Mouse (Mus musculus) c-Kit-positive CD71-negative TER-119-negative erythroid progenitor cells, embryonic 14.5 days (primary cell): ENCODE results near the gene Mad2l2.
A peak's percentile ranks its signal among the peaks of the same experiment; 100 is the strongest.

Experiments used
- DNase-seq: peaks from one replicate; pipeline ENCODE4 v3.0.0-alpha.2; 2013; ENCODE audit warnings: low read depth

Mad2l2 gene

GRCm38 (mm10) chr4:148130133-148130532 is at the start of gene Mad2l2:
Mad2l2 (plus strand) TSS chr4:148130384.
- no peak for DNase-seq

GRCm38 (mm10) chr4:148080597-148080973 is 49.6 kb upstream of the Mad2l2 start:
- no peak for DNase-seq

DNA sequence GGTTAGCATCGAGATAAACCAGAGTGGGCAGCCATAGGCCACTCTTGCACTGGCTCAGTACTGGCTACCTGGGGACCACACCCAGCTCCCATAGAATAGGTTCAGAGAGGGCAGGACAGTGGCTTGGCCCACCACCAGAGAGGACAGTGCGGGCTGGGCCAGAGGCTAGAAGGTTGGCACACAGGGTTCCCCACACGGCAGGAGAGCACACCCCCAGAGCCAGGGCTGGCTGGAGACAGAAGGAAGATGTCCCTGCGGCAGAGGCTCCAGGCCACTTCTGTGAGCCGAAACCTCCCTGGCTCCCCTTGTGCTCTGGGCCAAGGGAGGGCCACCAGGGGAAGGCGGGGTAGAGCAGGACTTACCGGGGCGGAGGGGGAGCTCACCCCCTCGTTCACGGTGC is 49.0 kb upstream of the Mad2l2 start:
- DNase-seq: no peak

DNA sequence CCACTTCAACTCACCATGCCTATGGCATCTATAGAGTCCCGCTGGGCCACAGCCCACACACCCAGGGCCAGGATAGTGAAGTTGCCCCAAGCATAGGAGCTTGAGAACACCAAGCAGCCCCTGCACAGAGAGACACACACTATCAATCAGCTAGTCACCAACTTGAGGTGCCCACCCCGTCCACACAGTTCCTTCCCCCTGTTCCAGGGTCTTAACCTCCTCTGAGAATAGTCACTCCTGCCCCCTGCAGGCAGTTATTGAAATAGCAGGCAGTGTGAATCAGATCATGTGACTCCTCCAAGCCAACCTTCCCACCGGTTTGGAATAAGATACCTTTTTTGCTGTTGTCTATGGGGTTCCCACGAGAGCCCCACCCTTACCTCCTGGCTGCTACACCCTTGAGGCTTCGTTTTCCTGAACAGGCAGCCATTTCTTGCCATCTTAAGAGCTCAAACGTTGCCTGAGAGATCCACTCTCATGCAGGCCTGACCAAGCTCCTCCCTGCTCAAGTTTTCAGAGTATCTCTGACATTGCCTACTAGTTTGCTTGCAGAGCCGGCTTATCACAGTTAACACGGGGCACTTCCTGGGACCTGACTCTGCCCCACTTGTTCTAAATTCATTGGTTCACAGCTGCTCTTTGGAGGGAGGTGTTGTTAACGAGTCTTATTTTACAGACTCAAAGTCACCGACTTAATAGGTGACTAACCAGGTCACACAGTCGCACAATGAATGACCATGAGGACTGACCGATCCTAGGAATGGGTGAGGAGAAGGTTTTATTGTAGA is 47.7 kb upstream of the Mad2l2 start:
- no peak for DNase-seq

DNA sequence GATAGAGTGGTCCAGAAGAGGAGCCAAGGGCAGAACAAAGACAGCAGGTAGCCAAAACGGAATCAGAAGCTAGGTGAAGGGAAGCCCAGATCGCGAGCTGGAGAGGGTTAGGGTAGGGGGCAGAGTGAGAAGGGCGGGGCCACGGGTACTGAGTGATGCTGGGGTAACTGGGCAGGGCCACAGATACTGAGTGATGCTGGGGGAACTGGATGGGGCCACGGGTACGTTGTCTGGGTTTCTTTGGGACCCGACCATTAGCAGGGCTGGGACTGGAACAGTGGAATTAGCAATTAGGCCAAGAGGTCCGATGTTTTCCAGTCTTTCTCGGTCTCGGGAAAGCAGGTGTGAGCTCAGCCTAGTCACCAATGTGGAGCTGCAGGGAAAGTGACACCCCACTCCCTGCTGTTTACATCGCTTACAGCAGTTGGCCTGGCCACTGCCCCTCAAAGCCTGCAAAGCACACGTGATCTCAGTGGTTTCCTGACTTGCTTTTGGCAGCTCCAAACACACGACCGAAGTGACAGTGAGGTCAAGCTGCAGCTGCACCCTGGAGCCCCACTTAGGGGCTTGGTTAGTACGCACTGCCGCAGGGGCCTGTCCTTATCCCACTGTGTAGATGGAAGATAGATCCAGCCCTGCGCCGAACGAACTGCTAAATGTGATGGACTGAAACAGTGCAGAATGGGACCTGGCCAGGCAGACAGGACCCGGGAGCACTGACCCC is 46.8 kb upstream of the Mad2l2 start:
- DNase-seq: no peak

DNA sequence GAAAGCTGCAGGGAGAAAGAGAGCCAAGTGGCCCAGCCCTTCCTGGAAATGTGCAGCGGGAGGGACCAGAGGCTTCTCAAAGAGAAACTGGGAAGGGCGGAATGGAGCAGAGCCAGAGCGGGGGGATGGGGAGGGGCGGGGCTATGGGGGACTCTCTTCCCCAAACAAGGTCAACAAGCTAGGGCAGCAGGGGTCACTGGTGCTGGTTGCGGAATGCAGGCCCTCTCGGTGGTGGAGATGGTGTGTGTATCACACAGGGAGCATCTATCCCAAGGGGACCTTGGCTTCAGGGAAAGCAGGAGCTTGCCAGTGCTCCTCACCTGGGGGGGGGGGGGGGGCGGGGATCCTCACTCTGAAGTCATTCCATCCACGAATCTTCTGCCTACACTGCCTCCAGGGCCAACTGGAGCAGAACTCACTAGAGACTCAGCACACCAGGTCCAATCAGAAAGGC is 45.9 kb upstream of the Mad2l2 start:
- DNase-seq: no peak

DNA sequence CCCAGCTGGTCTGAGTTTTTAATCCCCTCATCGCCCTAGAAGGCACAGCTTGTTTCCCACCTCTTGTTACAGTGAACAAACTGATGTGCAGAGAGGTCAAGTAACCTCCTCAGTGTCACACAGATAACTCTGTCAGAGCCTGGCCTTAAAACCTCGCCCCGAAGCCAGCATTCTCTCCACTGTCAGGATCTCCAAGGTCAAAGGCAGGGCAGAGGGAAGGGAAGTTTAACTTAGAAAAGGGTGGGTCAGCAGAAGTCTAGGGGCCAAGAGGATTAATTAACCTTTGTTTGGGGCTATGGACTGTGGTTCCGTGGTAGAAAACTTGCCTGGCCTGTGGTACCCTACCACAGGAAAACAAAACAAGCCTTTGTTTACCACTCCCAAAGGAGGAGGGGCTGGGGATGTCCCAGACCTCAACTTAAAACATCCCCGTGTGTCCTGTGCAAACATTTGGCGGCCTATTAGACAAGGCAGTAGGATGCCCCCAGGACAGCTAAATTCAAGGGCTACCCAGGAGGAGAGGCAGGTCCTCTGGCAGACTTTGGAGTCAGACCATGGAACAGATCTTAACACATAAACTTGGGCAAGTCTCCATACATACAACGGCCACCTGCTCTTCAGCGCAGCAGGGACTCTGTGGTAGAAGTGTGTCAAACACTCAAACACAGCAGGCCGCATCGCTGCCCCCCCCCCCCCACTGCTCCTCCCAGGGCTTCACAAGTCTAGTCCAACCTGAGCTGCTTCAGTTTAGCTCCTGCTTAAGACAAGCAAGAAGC is 44.9 kb upstream of the Mad2l2 start:
- DNase-seq: no peak

- DNase-seq: no peak
Measured at GRCm38 (mm10) chr4:148085907-148086305, 44.3 kb upstream of the Mad2l2 start.

GRCm38 (mm10) chr4:148087091-148087906 is 42.9 kb upstream of the Mad2l2 start:
- no peak for DNase-seq

DNA sequence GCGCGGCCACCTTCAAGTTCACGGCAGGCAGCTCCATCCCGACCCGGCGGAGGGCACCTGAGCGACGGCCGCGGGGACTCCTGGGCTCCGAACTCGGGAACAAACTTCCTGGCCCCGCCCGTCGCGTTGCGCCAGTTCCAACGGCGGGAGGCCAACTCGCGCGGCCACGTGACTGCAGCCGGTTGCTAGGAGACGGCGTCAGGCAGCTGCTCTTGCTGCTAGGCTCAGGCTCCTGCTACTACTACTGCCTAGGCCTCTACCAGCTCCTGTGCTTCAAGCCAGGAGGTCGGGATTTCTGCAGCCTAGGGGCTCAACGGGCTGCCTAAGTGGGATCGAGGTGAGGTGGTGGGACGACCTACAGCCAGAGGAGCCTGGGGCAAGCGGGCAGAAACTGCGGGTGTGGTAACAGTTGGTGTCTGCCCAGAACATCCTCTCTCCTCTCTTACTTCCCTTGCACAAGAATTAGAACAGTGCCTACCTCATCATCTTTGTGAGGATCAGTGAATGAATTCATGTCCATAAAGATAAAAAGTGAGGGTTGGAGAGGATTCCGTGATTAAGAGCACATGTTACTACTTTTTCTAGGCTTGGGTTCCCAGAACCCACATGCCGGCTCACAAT is 42.2 kb upstream of the Mad2l2 start, which contains the start of gene Agtrap:
Gene Agtrap (minus strand): TSS at position 125 of the 621 bp plus-strand sequence.
- DNase-seq: peak; percentile 68

DNA sequence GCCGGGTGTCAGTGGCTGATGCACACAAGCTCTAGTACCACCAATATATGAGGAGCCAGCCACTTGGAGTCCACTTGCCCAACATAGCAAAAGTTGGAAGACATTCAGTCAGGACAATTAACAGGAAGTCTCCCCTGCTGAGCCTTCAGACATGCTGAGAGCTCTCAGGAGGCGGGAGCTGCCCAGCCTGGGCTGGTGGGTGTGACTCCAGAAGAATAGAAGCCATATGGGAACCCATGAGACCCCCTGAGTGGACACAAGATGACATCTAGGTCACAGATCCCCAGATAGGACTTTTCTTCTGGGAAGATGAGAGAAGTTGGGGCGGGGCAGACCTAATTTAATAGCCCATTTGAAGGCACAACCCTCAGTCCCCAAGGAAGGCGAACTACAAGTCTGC is 41.0 kb upstream of the Mad2l2 start:
- DNase-seq: no peak

DNA sequence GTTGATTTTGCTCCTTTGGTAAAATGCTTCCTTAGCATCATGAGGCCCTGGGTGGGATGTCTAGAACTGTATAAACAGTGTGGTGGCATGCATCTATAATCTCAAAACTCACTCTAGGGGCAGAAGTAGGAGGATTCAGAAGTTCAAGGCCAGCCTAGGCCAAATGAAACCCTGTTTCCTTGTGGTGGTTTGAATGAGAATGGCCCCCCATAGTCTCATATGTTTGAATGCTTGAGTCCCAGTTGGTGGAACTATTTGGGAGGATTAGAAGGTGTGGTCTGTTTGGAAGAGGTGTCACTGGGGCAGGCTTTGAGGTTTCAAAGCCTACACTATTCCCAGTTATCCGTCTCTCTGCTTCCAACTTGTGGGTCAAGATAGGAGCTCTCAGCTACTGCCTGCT is 39.0 kb upstream of the Mad2l2 start:
- DNase-seq: no peak

GRCm38 (mm10) chr4:148092551-148093271 is 37.5 kb upstream of the Mad2l2 start:
- DNase-seq: no peak

- DNase-seq: no peak
Measured at GRCm38 (mm10) chr4:148094161-148094560, 36.0 kb upstream of the Mad2l2 start.

GRCm38 (mm10) chr4:148095081-148095480 is 35.1 kb upstream of the Mad2l2 start:
- no peak for DNase-seq

GRCm38 (mm10) chr4:148097936-148098335 is 32.2 kb upstream of the Mad2l2 start:
- DNase-seq: no peak

GRCm38 (mm10) chr4:148098666-148099065 is 31.5 kb upstream of the Mad2l2 start:
- DNase-seq: no peak

DNA sequence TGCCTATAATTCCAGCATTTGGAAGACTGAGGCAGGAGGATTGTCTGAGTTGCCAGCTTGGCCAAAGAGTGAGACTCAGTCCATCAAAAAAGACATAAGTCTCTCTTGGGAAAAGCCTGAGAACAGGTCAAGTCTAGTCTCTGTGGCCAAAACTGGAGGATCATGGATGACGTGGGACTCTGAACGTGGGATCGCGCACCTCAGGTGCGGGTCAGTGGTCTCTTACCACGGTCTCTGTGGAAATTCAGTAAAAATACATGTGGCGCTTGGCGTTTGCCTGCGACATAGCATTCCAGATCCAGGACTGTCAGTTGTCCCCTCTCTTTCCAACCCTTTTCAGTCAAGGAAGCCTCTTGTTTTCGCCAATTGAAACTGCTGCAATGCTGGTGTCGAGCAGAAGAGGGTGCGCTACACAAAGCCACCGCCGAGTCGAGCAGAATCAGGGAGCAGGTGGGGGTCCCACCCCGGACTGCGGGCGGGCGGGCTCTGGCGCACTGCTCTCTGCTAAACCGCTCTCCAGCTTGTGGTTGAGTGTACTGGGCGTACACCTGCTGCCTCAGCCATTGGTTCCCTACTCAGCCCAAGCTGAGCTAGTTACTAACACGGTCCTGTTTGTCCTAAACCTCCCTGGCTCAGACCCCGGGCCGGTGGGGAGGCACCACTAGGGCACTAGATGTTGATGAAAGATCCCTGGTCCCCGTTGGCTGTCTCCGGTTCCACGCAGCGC is 28.2 kb upstream of the Mad2l2 start:
- DNase-seq: no peak

DNA sequence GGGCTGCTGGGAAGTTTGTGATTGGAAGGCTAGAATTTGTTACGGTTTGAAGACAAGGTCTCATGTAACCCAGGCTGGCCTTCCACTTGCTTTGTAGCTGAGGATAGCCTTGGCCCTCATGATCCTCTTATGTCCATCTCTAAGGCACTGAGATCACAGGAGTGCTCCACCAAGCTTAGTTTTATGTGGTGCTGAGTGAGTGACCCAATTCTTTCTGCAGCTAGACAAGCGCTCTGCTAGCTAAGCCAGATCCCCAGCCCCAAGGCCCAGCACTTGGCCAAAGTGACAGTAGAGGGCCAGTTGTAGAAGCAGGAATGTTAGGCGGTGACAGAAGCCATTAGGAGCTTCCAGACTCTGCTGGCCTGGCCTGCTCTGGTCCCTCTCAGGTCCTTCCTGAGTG is 26.0 kb upstream of the Mad2l2 start:
- no peak for DNase-seq
